Mouse (Mus musculus): ENCODE results near the gene Gm3415. TPM values are rescaled to one million over a fixed set of nuclear protein-coding genes. Genes with fewer than 3 reads are reported as not detected.
"Not testable (repeated sequence)": the region's sequence is repeated elsewhere in the genome, so short reads cannot be mapped to it uniquely, and the experiment has no call there.

The Gm3415 gene
- polyA plus RNA-seq, 1 experiment from 2014 or later: not detected

DNA sequence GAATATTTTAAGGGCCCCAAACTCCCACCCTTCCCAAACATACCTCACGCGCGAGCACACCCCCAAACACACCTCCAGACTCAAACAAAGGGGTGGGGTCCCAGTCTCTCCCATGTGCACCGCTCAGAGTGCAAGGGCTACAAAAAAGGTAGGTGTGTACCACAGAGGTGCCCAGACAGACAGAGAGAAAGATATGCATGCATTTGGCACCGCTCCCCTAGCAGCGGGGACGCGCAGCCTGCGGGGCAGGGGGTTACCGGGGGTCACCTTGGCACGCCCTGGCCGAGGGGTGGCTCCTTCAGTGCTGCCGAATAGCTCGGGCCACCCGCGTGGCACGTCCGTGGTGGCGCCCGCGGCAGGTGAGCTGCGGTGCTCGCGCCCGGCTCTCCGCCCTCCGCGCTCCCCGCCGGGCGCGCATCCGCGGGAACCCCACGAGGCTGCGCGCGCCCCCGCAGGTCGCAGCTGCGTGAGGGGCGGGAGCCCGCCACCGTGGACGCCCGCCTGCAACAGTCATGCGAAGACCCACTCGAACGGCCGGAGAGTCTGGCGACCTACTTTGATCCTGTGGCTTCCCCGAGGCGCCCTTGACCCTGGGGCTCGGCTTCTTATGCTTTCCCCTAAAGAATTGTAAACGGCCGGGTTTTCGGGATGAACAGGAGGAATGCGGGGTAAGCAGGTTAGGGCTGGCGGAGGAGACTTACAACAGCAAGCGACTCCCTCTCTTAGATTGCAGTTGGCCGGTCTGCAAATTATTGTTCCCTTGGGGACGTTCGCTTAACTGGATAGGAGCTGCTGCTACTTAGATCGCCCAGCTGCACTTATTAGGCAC is 28.8 kb downstream of the Gm3415 start, which contains the start of gene Gpr12:
TSS of gene Gpr12 (minus strand) at position 762 of the 829 bp plus-strand sequence.
- ATAC-seq (ENCODE audit: insufficient number of reproducible peaks, low FRiP score): peak; percentile 22; the same call in 1 of the 2 replicates
- H3K4me1 ChIP-seq (replicated peaks): peaks cover 9% of the 10 kb centered on the region
- 0 out of 2 replicates have a peak within 1 kb of the TSS, but pooled peaks have one; percentile 9 for H3K9ac ChIP-seq
- no peak within 1 kb of the TSS for H3K27ac ChIP-seq (ENCODE audit: poor library complexity, severe bottlenecking)
- 2% methylated on average over 64 of the region's 64 CpGs for WGBS
- H3K4me2 ChIP-seq: peak within 1 kb of the TSS; percentile 87
- H3K4me3 ChIP-seq: peak within 1 kb of the TSS; percentile 52
- peaks cover 74% of the 10 kb centered on the region for H3K27me3 ChIP-seq (replicated peaks)
- no peaks in the 10 kb centered on the region for H3K9me3 ChIP-seq (replicated peaks)
- no peaks in the 10 kb centered on the region for H3K36me3 ChIP-seq

DNA sequence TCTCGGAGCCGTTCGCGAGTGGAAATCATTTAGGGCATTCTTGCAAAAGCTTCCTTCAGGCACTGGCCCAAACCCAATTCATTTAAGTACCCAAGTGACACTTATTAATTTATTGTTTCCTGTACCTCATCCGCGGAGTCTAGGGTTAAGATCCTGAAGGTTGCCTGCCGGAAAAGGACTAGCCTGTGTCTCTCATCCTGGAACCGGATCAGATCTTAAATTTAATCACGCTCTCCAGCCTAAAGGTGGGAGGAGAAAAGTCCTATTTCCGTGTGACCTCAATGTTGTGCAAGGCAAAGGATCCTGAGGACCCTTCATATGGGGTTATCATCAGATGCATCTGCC is 29.3 kb downstream of the Gm3415 start:
- Histone ChIP-seq H3K9me3 (replicated peaks) (no peaks in the 10 kb centered on the region), H3K9ac (no peak overlapping the region), H3K4me1 (replicated peaks) (peaks cover 9% of the 10 kb centered on the region), H3K27me3 (replicated peaks) (peaks cover 74% of the 10 kb centered on the region), H3K27ac (ENCODE audit: poor library complexity, severe bottlenecking) (no peak overlapping the region), H3K36me3 (no peaks in the 10 kb centered on the region), H3K4me2 (peak overlapping the region; percentile 87), H3K4me3 (peak overlapping the region; percentile 52)
- ATAC-seq (ENCODE audit: insufficient number of reproducible peaks, low FRiP score): no peak
- WGBS: 16% methylated on average over 10 of the region's 10 CpGs

DNA sequence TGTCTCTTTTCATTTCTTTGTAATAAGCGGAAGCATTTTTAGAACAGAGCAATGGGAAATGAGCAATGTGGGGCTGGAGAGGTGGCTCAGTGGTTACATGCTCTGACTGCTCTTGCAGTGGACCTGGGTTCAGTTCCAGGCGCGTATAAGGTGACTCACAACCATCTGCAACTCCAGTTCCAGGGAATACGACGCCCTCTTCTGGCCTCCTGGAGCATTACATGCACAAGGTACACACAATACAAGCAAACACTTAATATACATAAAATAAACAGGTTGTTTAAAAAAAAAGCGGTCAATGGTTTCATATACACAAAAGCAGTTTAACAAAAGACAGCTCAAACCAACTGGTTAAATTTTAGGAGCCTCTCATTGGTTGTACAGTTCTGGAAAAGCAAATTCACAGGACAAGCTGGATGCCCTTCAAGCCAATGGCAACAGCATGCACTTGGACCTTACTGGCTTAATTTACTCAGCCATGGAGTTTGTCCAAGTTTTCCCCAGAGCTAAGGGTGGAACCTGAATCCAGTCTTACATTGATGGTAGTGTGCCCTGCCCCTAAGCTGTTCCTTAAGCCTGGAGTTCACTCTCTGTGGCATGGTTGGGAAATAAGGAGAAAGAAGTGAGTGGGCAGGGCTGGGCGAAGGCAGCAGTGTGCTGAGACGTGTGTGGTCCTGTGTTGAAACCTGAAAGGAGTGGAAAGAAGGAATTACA is 30.6 kb downstream of the Gm3415 start:
- 68% methylated on average over 8 of the region's 8 CpGs for WGBS

DNA sequence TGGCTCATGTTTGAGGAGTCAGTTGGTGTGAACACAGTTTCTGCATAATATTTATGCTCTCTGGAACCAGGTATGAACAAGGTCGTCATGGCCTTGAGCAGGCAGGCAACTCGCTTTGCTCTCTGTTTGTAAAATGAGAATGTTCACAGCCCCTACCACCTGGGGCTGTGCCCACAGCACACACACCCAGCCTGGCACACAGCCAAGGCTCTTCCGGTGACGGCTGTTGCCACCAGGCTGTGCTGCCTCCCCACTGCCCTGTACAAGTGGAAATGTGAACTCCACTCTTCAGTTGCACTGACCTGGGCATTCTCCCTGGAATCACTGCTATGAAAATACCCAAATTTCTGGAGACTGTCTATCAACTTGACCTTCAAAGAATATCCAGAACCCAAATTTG is 35.1 kb downstream of the Gm3415 start:
- H3K4me3 ChIP-seq: no peak overlapping the region
- ATAC-seq (ENCODE audit: insufficient number of reproducible peaks, low FRiP score): no peak
- WGBS: 76% methylated on average over 4 of the region's 4 CpGs
- peaks cover 28% of the 10 kb centered on the region for H3K27me3 ChIP-seq (replicated peaks)
- H3K9ac ChIP-seq: no peak overlapping the region
- no peaks in the 10 kb centered on the region for H3K4me1 ChIP-seq (replicated peaks)
- no peaks in the 10 kb centered on the region for H3K9me3 ChIP-seq (replicated peaks)
- H3K4me2 ChIP-seq: no peak overlapping the region
- no peaks in the 10 kb centered on the region for H3K36me3 ChIP-seq
- no peak overlapping the region for H3K27ac ChIP-seq (ENCODE audit: poor library complexity, severe bottlenecking)

More for the DNA sequence above, 30.6 kb downstream of the Gm3415 start:
- no peak overlapping the region for H3K9ac ChIP-seq
- H3K27me3 ChIP-seq (replicated peaks): peaks cover 63% of the 10 kb centered on the region
- H3K36me3 ChIP-seq: no peaks in the 10 kb centered on the region
- no peak overlapping the region for H3K4me2 ChIP-seq
- no peak overlapping the region for H3K4me3 ChIP-seq
- ATAC-seq (ENCODE audit: insufficient number of reproducible peaks, low FRiP score): no peak
- no peaks in the 10 kb centered on the region for H3K9me3 ChIP-seq (replicated peaks)
- peaks cover 9% of the 10 kb centered on the region for H3K4me1 ChIP-seq (replicated peaks)
- H3K27ac ChIP-seq (ENCODE audit: poor library complexity, severe bottlenecking): no peak overlapping the region

DNA sequence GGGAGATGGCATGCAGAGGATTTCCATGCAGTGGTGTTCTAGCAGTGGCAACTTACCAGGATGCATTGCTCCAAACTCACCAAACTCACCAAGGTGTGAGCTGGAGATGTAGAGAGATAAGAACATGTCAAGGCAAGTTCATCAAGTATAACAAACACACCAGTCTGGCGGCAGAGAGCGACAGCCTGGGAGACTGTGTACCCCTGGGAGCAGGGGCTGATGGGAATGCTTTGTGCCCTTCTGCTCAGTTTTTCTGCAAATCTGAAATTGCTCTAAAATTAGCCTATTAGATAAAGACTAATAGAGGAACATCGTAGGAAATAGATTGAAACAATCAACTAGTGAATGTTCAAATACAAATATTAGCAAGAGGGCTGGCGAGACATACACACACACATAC is 35.7 kb downstream of the Gm3415 start:
- ATAC-seq (ENCODE audit: insufficient number of reproducible peaks, low FRiP score): no peak
- Histone ChIP-seq H3K4me1 (replicated peaks) (no peaks in the 10 kb centered on the region), H3K9ac (no peak overlapping the region), H3K27me3 (replicated peaks) (peaks cover 21% of the 10 kb centered on the region), H3K9me3 (replicated peaks) (no peaks in the 10 kb centered on the region), H3K4me2 (no peak overlapping the region), H3K4me3 (no peak overlapping the region), H3K36me3 (no peaks in the 10 kb centered on the region), H3K27ac (ENCODE audit: poor library complexity, severe bottlenecking) (no peak overlapping the region)
- WGBS: 82% methylated on average over 4 of the region's 4 CpGs

DNA sequence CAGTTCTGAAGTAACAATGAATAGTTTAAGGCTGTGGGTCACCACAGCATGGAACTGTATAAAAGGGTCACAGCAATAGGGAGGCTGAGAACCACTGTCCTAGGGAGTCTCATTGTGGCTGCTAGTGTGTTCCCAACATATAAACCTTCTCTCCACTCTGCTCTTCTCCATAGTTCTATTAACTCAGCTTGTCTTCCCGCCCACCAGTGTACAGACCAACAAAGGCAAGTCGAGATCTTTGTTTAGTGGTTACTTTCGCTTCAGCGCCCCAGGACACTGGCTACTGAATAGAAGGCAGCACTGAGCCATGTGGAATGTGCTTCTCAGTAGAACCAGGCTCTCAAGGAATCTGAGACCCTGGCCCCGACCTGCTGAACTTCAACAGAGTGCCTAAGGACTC is 36.6 kb downstream of the Gm3415 start:
- ATAC-seq (ENCODE audit: insufficient number of reproducible peaks, low FRiP score): no peak
- 70% methylated on average over 5 of the region's 5 CpGs for WGBS
- no peak overlapping the region for H3K9ac ChIP-seq
- H3K4me1 ChIP-seq (replicated peaks): no peaks in the 10 kb centered on the region
- no peak overlapping the region for H3K27ac ChIP-seq (ENCODE audit: poor library complexity, severe bottlenecking)
- H3K9me3 ChIP-seq (replicated peaks): no peaks in the 10 kb centered on the region
- H3K4me3 ChIP-seq: no peak overlapping the region
- H3K36me3 ChIP-seq: no peaks in the 10 kb centered on the region
- H3K27me3 ChIP-seq (replicated peaks): peaks cover 16% of the 10 kb centered on the region; the same call in 1 of the 2 replicates
- H3K4me2 ChIP-seq: no peak overlapping the region

DNA sequence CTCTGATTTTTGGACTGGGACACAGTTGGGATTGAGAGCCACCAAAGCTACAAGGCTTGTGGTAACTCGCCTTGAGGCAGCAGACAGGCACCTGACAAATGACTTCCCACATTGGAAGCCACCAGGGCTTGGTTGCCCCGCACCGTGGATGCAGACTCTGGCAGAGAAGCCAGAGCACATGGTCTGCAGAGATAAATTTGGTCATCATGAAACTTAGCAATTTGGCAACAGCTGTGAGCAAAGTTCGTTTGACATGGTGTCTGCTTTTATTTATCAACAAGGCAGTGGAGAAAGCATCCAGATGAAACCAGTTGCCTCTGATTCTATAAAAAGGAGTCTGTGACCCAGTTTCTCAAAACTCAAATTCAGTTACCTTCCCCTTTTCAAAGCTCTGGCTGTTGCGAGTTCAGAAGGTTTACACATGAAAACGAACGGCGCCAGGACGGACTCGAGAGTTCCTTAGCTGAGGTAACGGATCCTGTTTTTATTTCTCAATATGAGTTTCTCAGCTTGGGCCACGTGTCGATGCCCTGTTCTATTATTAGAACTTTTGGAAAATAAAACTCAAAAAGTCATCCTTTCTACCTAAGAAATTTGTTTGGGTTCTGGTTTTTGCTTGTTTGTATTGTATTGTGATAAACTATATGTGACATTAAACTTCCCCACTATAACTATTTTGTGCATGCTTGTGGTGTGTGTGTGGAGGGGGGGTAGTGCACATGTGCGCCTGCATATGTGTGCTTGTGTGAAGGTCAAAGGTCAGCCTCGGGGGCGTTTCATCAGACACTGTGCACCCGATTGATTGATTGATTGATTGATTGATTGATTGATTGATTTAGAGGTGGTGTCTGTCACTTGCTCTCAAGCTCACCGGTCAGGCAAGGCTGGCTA is 40.9 kb downstream of the Gm3415 start:
- Histone ChIP-seq H3K4me2 (no peak overlapping the region), H3K9ac (no peak overlapping the region), H3K36me3 (no peaks in the 10 kb centered on the region), H3K4me3 (no peak overlapping the region), H3K9me3 (replicated peaks) (peaks cover 5% of the 10 kb centered on the region), H3K27ac (ENCODE audit: poor library complexity, severe bottlenecking) (no peak overlapping the region), H3K4me1 (replicated peaks) (no peaks in the 10 kb centered on the region), H3K27me3 (replicated peaks) (no peaks in the 10 kb centered on the region)
- 71% methylated on average over 18 of the region's 18 CpGs for WGBS
- ATAC-seq (ENCODE audit: insufficient number of reproducible peaks, low FRiP score): no peak

DNA sequence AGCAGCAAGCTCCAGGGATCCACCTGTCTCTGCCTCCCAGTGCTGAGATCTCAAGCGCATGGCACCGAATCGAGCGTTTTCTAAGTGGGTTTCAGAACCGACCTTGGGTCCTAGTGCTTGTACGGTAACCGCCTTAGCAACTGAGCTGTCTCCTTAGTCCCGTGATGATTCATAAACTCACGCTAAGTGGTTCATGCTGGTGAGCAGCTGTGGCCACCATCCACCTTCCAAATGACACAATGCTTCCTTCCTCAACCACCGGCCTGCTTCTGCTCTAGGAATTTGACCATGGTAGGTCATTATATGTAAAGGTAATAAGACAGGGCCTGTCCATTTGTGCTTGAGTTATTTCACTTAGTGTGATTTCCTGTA is 41.6 kb downstream of the Gm3415 start:
- ATAC-seq (ENCODE audit: insufficient number of reproducible peaks, low FRiP score): no peak
- no peak overlapping the region for H3K9ac ChIP-seq
- H3K27ac ChIP-seq (ENCODE audit: poor library complexity, severe bottlenecking): no peak overlapping the region
- H3K36me3 ChIP-seq: no peaks in the 10 kb centered on the region
- no peak overlapping the region for H3K4me3 ChIP-seq
- H3K4me1 ChIP-seq (replicated peaks): no peaks in the 10 kb centered on the region
- peaks cover 7% of the 10 kb centered on the region for H3K9me3 ChIP-seq (replicated peaks)
- no peak overlapping the region for H3K4me2 ChIP-seq
- 87% methylated on average over 10 of the region's 10 CpGs for WGBS
- H3K27me3 ChIP-seq (replicated peaks): no peaks in the 10 kb centered on the region

DNA sequence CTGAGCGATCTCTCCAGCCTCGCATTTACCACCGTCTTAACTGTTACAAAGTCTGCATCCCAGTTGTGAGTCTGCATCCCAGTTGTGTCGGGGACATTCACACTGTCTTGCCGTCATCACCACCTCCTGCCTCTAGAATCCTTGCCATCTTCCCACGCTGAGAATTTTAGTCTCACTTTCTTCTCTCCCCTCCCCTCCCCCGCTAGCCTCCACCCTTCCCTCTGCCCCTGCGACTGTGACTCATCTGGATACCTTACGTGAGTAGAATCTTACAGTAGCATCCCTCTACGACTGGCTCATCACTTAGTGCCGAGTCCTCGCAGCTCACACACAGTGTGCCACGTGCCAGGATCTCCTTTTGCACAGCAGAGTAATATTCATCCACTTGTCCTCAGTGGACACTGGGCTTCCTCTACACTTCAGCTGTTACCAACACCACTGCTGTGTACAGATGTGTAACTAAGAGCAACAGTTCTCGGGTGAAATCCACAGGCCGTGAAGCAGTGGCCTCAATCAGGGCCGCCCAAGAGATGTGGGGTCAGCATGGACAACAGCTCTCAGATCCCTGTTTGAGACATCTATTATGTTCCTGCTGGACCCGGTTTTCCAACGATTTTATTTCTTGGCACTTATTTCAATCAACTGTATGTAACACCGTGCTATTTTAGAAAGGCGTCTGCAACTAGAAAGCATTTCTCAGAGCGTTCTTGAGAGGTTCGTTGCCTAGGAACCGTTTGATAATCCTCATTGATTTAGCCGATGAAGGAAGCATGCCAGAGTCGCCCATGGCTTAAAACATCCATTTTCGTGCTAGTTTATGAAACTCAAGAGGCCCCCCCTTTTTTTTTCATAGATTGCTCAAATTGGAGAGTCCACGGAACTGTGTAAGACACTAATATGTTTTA is 42.5 kb downstream of the Gm3415 start:
- ATAC-seq (ENCODE audit: insufficient number of reproducible peaks, low FRiP score): no peak
- no peaks in the 10 kb centered on the region for H3K27me3 ChIP-seq (replicated peaks)
- H3K9ac ChIP-seq: no peak overlapping the region
- H3K9me3 ChIP-seq (replicated peaks): peaks cover 7% of the 10 kb centered on the region
- H3K36me3 ChIP-seq: no peaks in the 10 kb centered on the region
- H3K27ac ChIP-seq (ENCODE audit: poor library complexity, severe bottlenecking): no peak overlapping the region
- no peak overlapping the region for H3K4me2 ChIP-seq
- 81% methylated on average over 27 of the region's 27 CpGs for WGBS
- H3K4me1 ChIP-seq (replicated peaks): no peaks in the 10 kb centered on the region
- no peak overlapping the region for H3K4me3 ChIP-seq

DNA sequence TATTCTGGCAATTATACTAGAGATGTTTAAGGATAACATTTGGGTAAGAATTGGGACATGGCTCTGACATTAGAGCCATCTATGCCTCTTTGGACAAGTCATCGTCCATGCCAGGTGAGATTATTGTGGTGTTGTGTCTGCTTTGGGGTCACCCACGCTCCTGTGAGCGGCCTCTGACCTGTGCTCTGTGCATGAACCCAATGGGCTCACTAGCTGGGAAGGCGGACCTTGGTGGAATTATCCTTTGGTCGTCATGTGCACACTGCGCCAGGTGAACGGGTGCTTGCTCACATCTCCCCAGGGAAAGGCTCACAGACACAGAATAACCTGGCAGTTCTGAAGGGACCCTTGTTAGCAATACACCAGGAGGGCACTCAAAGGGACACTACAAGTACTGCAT is 43.3 kb downstream of the Gm3415 start:
- H3K36me3 ChIP-seq; H3K9ac ChIP-seq; H3K4me3 ChIP-seq; H3K4me1 ChIP-seq (replicated peaks); H3K27me3 ChIP-seq (replicated peaks); H3K4me2 ChIP-seq; H3K27ac ChIP-seq (ENCODE audit: poor library complexity, severe bottlenecking); H3K9me3 ChIP-seq (replicated peaks); ATAC-seq (ENCODE audit: insufficient number of reproducible peaks, low FRiP score): not testable (repeated sequence)
- WGBS: 86% methylated on average over 7 of the region's 7 CpGs

All from heart, embryonic 12.5 days (tissue).